Mouse (Mus musculus) heart, embryonic 16.5 days (tissue): ENCODE results near the gene Nfasc. TPM values are rescaled to one million over a fixed set of nuclear protein-coding genes. Genes with fewer than 3 reads are reported as not detected.

Experiments used
- ATAC-seq: fragments of 200-750 bp; cut with Nextera tagmentation; replicated peaks from 2 replicates; pipeline ENCODE4 v1.8.0; 2017; ENCODE audit warnings: moderate number of reproducible peaks; ENCODE audit not compliant: insufficient read depth, low FRiP score; ENCODE audit errors: extremely low read depth
- H3K27ac ChIP-seq: fragments of 300-500 bp; sonication (generic); 2 replicates; pipeline ENCODE4 v1.5.1; 2014; ENCODE audit warnings: mild to moderate bottlenecking, low read length, control low read depth, moderate library complexity
- H3K27me3 ChIP-seq: fragments of 300-500 bp; sonication (generic); 2 replicates; pipeline ENCODE4 v1.6.1; 2014; ENCODE audit warnings: low read length, mixed read lengths; ENCODE audit not compliant: control insufficient read depth, insufficient read depth
- H3K36me3 ChIP-seq: fragments of 300-500 bp; sonication (generic); 2 replicates; pipeline ENCODE4 v1.6.1; 2014; ENCODE audit not compliant: control insufficient read depth, insufficient read depth
- H3K4me1 ChIP-seq: fragments of 300-500 bp; sonication (generic); 2 replicates; pipeline ENCODE4 v1.6.1; 2014; ENCODE audit warnings: low read length, mixed read lengths; ENCODE audit not compliant: control insufficient read depth, insufficient read depth
- H3K4me2 ChIP-seq: fragments of 300-500 bp; sonication (generic); 2 replicates; pipeline ENCODE4 v1.6.1; 2014; ENCODE audit warnings: low read depth, mild to moderate bottlenecking, control low read depth, low read length
- H3K4me3 ChIP-seq: fragments of 300-500 bp; sonication (generic); 2 replicates; pipeline ENCODE4 v1.5.1; 2014; ENCODE audit warnings: mild to moderate bottlenecking, control low read depth, low read length
- H3K9ac ChIP-seq: fragments of 300-500 bp; sonication (generic); 2 replicates; pipeline ENCODE4 v1.6.1; 2014; ENCODE audit warnings: low read length, control low read depth
- H3K9me3 ChIP-seq: fragments of 300-500 bp; sonication (generic); replicated peaks from 2 replicates; pipeline ENCODE4 v1.6.1; 2016; ENCODE audit warnings: low read length; ENCODE audit not compliant: control insufficient read depth
- WGBS: fragments of 180-500 bp; shearing (Covaris S2); extraction: QIAGEN DNeasy Blood & Tissue Kit; methylation state at CpG from one replicate; pipeline ENCODE4 v1.1.7; 2014; 5-methylcytosine and 5-hydroxymethylcytosine counted together
- polyA plus RNA-seq: library from polyadenylated mRNA; unstranded; fragments of >200 nt; fragmentation: Nextera tagmentation; extraction: Ambion mirVana; gene quantifications from 2 replicates; pipeline ENCODE4 v1.2.1, GENCODE M21; 2015

Nfasc gene
- polyA plus RNA-seq, 1 experiment from 2014 or later, result 0.38 TPM

DNA sequence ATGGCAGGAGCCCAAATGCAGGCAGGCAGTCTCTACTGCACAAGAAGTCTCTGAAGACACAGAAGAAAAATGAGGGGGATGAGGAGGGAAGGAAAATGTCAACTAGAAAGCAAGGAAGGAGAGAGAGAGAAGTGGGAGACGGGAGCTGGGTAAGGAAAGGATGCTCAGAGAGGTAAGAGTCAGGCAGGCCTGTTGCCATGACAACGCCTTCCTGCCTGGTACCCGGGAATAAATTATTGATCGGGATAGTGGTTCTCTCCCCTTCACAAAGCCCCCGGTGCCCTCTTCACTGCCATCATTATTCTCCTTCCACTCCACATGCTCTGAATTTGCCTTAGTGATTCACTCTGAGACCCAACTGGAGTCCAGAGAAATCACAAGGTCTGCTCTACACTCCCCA, 23.4 kb downstream of the Nfasc start:
- WGBS, result 72% methylated on average over 5 of the region's 5 CpGs
- H3K4me3 ChIP-seq, result no peak overlapping the region
- H3K9ac ChIP-seq, result no peak overlapping the region
- H3K9me3 ChIP-seq, result no peaks in the 10 kb centered on the region
- H3K4me1 ChIP-seq, result no peaks in the 10 kb centered on the region
- ATAC-seq, result no peak
- no peak overlapping the region for H3K27ac ChIP-seq
- H3K4me2 ChIP-seq, result no peak overlapping the region
- H3K36me3 ChIP-seq, result no peaks in the 10 kb centered on the region
- peaks cover 7% of the 10 kb centered on the region; the same call in 1 of the 2 replicates for H3K27me3 ChIP-seq

GRCm38 (mm10) chr1:132715044-132715443, 26.6 kb downstream of the Nfasc start:
- Histone ChIP-seq H3K4me2 (no peak overlapping the region), H3K9me3 (no peaks in the 10 kb centered on the region), H3K27me3 (peaks cover 7% of the 10 kb centered on the region; the same call in 1 of the 2 replicates), H3K9ac (no peak overlapping the region), H3K36me3 (no peaks in the 10 kb centered on the region), H3K27ac (no peak overlapping the region), H3K4me1 (no peaks in the 10 kb centered on the region), H3K4me3 (no peak overlapping the region)
- WGBS, result 81% methylated on average over 9 of the region's 9 CpGs
- no peak for ATAC-seq

- no peak for ATAC-seq
- Histone ChIP-seq H3K4me3 (no peak overlapping the region), H3K9me3 (no peaks in the 10 kb centered on the region), H3K9ac (no peak overlapping the region), H3K4me2 (no peak overlapping the region), H3K27ac (no peak overlapping the region), H3K4me1 (no peaks in the 10 kb centered on the region), H3K27me3 (0 out of 2 replicates have a peak, but pooled peaks cover 8% of the 10 kb centered on the region), H3K36me3 (no peaks in the 10 kb centered on the region)
- 55% methylated on average over 5 of the region's 5 CpGs for WGBS
Measured at GRCm38 (mm10) chr1:132709419-132709818, 32.2 kb downstream of the Nfasc start.

DNA sequence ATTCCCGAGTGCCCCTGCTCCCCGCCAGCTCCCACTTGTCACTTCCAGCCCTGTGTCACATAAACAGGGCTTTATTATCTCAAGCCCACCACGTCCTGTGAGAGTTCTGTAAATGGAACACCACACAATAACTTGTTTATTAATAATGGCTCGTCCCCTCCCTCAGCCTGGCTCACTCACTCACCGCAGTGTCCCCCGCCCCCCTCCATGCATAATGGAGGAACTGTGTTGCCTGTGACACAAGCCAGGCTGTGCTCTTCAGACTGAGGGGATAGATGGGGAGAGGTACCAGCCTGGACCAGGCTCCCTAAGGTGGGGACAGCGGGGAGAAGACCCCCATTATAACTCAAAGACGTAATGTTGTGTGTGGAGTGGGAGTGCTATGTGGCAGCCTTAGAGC, 34.3 kb downstream of the Nfasc start:
- Histone ChIP-seq H3K4me1 (no peaks in the 10 kb centered on the region), H3K9ac (no peak overlapping the region), H3K4me2 (0 out of 2 replicates have a peak overlapping the region, but pooled peaks have one; percentile 20), H3K27me3 (0 out of 2 replicates have a peak, but pooled peaks cover 12% of the 10 kb centered on the region), H3K36me3 (no peaks in the 10 kb centered on the region), H3K27ac (no peak overlapping the region), H3K4me3 (no peak overlapping the region), H3K9me3 (no peaks in the 10 kb centered on the region)
- no peak for ATAC-seq
- 46% methylated on average over 8 of the region's 8 CpGs for WGBS

- Histone ChIP-seq H3K9me3 (no peaks in the 10 kb centered on the region), H3K4me1 (no peaks in the 10 kb centered on the region), H3K9ac (no peak overlapping the region), H3K27me3 (0 out of 2 replicates have a peak, but pooled peaks cover 12% of the 10 kb centered on the region), H3K27ac (no peak overlapping the region), H3K4me2 (no peak overlapping the region), H3K4me3 (no peak overlapping the region), H3K36me3 (no peaks in the 10 kb centered on the region)
- WGBS, result 25% methylated on average over 5 of the region's 5 CpGs
- ATAC-seq, result no peak
Measured at GRCm38 (mm10) chr1:132703467-132703866, 38.1 kb downstream of the Nfasc start.

DNA sequence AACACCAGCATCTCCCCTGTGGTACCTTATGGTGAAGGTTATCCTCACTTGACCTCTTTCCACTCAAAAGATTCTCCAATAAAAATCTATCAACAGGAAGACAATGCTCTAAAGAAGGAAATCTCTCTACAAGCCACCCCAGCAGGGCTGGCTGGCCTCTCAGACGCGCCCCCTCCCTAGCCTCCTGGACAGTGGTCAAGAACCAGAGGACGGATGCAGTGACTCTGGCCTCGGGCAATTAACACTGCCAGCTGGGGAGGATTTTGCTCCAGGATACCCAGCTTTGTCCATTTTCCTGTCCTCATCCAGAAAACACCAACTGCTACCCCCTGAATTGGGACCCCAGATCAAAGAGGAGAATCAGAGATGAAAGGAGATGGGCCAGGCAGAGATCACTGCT, 44.7 kb downstream of the Nfasc start:
- 70% methylated on average over 4 of the region's 4 CpGs for WGBS
- no peak overlapping the region for H3K4me2 ChIP-seq
- peaks cover 3% of the 10 kb centered on the region; the same call in 1 of the 2 replicates for H3K27me3 ChIP-seq
- no peak for ATAC-seq
- H3K9me3 ChIP-seq, result no peaks in the 10 kb centered on the region
- H3K4me1 ChIP-seq, result no peaks in the 10 kb centered on the region
- H3K36me3 ChIP-seq, result no peaks in the 10 kb centered on the region
- H3K4me3 ChIP-seq, result no peak overlapping the region
- H3K9ac ChIP-seq, result no peak overlapping the region
- no peak overlapping the region for H3K27ac ChIP-seq

GRCm38 (mm10) chr1:132696232-132696631, 45.4 kb downstream of the Nfasc start:
- Histone ChIP-seq H3K27me3 (peaks cover 3% of the 10 kb centered on the region; the same call in 1 of the 2 replicates), H3K9me3 (no peaks in the 10 kb centered on the region), H3K27ac (no peak overlapping the region), H3K36me3 (no peaks in the 10 kb centered on the region), H3K4me3 (no peak overlapping the region), H3K9ac (no peak overlapping the region), H3K4me2 (no peak overlapping the region), H3K4me1 (no peaks in the 10 kb centered on the region)
- 46% methylated on average over 2 of the region's 2 CpGs for WGBS
- ATAC-seq, result no peak

- no peaks in the 10 kb centered on the region for H3K9me3 ChIP-seq
- ATAC-seq, result no peak
- peaks cover 3% of the 10 kb centered on the region; the same call in 1 of the 2 replicates for H3K27me3 ChIP-seq
- H3K4me3 ChIP-seq, result no peak overlapping the region
- no peak overlapping the region for H3K9ac ChIP-seq
- WGBS, result 38% methylated on average over 9 of the region's 9 CpGs
- H3K4me2 ChIP-seq, result no peak overlapping the region
- H3K27ac ChIP-seq, result no peak overlapping the region
- no peaks in the 10 kb centered on the region for H3K36me3 ChIP-seq
- H3K4me1 ChIP-seq, result no peaks in the 10 kb centered on the region
Measured at GRCm38 (mm10) chr1:132694007-132694406, 47.6 kb downstream of the Nfasc start.

DNA sequence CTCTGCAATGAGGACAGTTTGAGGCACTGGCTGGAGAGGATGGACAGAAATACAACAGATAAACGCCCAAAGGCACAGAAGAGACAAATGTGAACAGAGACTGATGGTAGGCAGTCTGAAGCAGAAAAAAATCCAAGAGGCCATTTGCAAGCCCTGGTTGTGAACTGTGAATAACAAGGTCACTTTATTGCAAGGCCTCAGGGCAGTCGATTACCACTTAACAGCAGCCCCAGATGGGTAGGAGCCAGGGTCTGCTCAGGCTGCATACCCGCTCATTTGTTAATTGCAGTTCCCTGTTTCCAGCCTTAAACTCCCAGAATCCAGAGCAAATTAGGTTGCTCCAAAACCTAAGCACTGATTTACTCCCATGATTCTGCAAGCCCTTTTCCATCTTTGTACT, 52.4 kb downstream of the Nfasc start:
- Histone ChIP-seq H3K27me3 (no peaks in the 10 kb centered on the region), H3K9me3 (no peaks in the 10 kb centered on the region), H3K4me2 (no peak overlapping the region), H3K4me1 (no peaks in the 10 kb centered on the region), H3K27ac (no peak overlapping the region), H3K4me3 (no peak overlapping the region), H3K9ac (no peak overlapping the region), H3K36me3 (no peaks in the 10 kb centered on the region)
- WGBS, result 70% methylated on average over 3 of the region's 3 CpGs
- ATAC-seq, result no peak
